Mouse (Mus musculus): ENCODE data around the gene Prrt4. TPM values are rescaled to one million over a fixed set of nuclear protein-coding genes. Genes with fewer than 3 reads are reported as not detected.
A peak's percentile ranks its signal among the peaks of the same experiment; 100 is the strongest.
"Not testable (repeated sequence)": the region's sequence is repeated elsewhere in the genome, so short reads cannot be mapped to it uniquely, and the experiment has no call there.

The Prrt4 gene
- not detected in 2 replicates for total RNA-seq (2015)
- not detected in 2 replicates for total RNA-seq (2017)

DNA sequence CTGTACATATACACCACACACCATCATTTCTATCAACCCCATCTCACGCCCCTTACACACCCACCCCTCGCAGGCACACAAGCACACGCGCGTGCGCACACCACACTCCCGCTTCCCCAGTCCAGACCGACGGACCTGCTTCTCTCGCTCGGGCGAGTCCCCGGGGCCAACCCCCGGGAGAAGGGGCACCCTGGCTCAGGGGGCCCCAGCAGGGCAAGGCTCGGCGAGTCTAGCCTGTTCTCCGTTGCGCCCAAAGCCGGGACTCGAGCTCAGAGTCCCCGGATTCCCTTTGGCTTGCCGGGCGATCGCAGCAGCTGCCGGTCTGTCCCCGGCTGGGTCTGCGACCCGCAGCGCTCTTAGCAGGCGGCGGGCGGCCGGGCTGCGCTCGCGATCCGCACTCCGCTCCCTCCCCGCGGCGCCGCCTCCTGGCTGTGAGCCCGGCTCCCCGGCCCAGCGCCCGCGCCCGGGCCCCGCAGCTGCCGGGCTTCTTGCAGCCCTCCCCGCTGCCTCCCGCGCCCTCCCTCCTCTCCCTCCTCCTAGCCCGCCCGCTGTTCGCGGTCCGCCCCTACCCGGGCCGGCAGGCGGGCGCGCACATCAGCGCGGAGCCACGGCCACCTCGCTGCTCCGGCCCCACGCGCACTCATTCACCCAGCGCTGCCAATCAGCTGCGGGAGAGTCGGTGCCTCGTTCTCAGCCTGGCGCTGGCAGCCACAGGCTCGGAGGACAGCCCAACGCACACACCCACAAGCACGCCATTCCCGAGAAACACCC lies at the start of gene Prrt4:
TSS of gene Prrt4 (minus strand) at position 697 of the 771 bp plus-strand sequence.
- peak; percentile 49 for ATAC-seq (replicated peaks; ENCODE audit: poor library complexity)

DNA sequence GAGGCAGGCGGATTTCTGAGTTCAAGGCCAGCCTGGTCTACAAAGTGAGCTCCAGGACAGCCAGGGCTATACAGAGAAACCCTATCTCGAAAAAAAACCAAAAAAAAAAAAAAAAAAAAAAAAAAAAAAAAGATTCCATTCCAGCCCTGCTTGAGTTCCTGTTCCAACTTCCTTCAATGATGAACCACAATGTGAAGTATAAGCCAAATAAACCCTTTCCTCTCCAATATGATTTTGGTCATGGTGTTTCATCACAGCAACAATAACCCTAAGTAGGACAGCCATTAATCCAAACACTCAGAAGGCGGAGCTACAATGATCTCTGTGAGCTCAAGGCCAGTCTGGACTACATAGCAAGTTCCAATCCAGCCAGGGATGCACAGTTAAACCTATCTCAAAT lies 38.3 kb upstream of the Prrt4 start:
- not testable (repeated sequence) for ATAC-seq (replicated peaks; ENCODE audit: poor library complexity)

GRCm38 (mm10) chr6:29215881-29216501 lies 36.6 kb upstream of the Prrt4 start, which contains the start of gene Impdh1:
Gene Impdh1 (minus strand): TSS chr6:29216364.
- peak; percentile 59 for ATAC-seq (replicated peaks; ENCODE audit: poor library complexity)

DNA sequence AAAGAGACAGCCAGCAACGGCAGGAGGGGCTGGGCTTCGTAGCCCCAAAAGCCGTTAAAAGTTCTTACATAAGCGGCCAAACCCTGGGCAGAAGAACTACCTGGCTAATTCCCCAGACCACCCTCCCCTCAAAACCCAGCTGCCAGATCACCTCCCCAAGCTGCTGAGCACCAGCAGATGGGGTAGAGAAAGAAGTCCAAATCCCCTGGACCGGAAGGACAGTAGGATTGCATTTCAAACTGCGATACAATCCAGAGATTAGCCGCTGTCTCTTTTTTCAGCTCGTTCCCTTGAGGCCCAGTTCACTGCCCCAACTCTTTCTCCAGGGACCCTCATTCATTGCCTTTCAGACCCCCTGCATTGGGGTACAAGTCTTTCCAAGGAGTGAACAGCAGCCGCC lies 35.8 kb upstream of the Prrt4 start:
- ATAC-seq (replicated peaks; ENCODE audit: poor library complexity) = no peak

DNA sequence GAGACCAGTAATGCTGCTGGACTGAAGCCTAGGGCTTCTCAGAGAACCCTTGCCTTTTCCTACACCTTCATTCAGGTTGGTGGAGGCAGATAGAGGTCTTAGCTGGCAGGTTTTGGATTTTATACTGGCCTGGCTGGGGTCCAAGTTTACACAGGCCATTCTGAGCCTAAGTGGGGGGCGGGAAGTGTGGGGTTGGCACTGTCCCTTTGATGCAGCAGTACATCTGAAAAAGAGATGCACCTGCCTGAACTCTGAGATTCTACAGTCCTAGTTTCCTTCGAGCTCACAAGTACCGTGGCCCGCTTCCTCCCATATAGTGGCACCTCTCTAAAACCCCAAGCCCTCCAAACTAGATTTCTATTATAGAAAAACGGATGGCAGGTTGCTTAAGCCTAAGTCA lies 35.4 kb upstream of the Prrt4 start:
- ATAC-seq (replicated peaks; ENCODE audit: poor library complexity) = no peak

GRCm38 (mm10) chr6:29214245-29214644 lies 34.9 kb upstream of the Prrt4 start:
- ATAC-seq (replicated peaks; ENCODE audit: poor library complexity) = no peak

- ATAC-seq (replicated peaks; ENCODE audit: poor library complexity) = no peak
These were observed 34.1 kb upstream of the Prrt4 start for GRCm38 (mm10) chr6:29213436-29213835.

DNA sequence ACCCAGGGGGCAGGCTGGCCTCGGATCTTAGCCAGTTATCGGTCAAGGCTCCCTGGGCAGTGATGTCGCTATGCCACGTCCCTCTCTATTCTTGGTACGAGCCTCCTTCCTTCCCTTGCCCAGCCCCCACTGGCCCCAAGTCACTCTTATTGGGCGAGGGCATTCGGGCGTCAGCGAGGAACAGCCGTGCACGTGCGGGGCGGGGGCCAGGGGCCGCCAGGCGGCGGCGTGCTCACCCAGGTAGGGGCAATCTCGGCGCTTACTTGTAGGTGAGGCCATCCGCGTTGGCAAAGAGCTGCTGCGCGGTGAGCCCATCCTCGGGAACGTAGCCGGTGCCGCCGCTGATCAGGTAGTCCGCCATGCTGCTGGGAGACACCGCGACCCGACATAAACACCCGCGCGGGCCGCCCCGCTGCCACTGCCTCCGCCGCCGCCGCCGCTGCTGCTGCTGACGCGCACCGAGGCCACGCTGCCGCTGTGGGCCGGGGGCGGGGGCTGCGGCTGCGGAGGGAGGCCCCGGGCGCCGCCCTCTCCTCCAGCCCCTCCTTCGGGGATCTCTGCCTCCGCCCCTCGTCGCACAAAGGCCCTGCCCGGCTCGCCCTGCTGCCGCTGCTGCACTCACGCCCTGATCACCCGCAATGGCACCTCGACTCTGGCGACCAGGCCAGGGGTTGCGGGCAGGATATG lies 32.6 kb upstream of the Prrt4 start:
- ATAC-seq (replicated peaks; ENCODE audit: poor library complexity) = peak; percentile 71

- no peak for ATAC-seq (replicated peaks; ENCODE audit: poor library complexity)
These were observed 31.8 kb upstream of the Prrt4 start for GRCm38 (mm10) chr6:29211146-29211545.

DNA sequence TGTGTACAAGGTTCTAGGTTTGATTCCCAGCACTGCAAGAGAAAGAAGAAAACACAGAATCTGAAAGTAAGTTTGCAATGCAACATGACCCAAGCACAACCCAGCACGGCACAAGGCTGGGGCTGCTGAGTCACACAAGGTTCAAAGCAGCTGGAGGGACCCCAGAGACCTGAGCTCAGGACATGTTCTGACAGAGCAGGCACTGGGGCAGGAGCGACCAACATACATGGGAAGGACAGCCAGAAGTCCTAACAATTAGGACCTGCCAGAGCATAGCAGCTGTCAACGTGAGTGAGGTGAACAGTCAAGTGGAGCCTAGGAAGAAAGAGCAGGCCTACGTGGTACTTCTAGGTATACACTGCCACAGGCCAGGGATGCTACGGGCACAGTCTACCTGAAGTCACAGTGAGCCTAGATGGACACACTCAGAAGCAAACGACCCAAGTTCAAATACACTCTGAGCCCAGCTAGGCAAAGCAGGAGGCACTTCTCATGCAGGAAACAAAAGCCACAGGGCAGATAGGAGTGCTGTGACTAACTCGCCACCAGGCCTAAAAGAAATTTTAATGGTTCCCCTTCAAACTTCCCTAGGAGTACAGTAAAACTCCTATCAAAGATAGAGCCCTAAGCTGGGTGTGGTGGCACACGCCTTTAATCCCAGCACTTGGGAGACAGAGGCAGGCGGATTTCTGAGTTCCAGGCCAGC lies 31.0 kb upstream of the Prrt4 start:
- ATAC-seq (replicated peaks; ENCODE audit: poor library complexity) = no peak

GRCm38 (mm10) chr6:29208178-29208577 lies 28.8 kb upstream of the Prrt4 start:
- no peak for ATAC-seq (replicated peaks; ENCODE audit: poor library complexity)

- ATAC-seq (replicated peaks; ENCODE audit: poor library complexity) = no peak
These were observed 27.6 kb upstream of the Prrt4 start for GRCm38 (mm10) chr6:29207017-29207416.

- no peak for ATAC-seq (replicated peaks; ENCODE audit: poor library complexity)
These were observed 26.6 kb upstream of the Prrt4 start for GRCm38 (mm10) chr6:29206006-29206405.

DNA sequence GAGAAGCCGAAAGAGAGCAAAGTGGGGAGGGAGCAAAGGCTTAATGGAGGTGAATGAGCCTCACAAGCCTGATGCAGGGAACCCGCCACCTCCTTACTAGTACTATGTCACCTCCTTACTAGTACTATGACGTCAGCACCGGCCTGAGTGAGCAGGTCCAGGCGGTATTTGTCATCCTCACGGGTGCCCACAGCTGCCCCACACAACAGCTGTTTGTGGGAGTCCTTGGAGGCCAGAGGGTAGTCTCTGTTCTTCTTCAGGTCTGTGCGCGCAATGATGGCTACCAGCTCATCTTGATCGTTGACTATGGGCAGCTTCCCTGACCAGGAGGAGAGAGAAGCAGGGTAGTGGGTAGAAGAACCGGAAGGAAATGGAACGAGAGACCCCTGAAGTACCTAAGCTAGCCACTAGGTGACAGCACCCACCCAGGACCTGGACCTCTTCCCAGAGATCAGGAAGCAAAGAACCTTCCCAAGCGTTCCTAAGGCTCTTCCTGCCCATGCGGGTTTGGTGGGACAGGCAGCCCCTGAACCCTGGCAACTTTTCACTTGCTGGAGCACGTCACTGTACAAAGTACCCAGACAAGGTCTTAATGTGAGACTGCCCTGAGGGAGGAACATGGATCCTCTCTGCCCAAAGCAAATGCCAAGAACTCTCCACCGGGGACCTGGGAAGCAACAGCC lies 25.7 kb upstream of the Prrt4 start:
- peak; percentile 60; the same call in 1 of the 2 replicates for ATAC-seq (replicated peaks; ENCODE audit: poor library complexity)

DNA sequence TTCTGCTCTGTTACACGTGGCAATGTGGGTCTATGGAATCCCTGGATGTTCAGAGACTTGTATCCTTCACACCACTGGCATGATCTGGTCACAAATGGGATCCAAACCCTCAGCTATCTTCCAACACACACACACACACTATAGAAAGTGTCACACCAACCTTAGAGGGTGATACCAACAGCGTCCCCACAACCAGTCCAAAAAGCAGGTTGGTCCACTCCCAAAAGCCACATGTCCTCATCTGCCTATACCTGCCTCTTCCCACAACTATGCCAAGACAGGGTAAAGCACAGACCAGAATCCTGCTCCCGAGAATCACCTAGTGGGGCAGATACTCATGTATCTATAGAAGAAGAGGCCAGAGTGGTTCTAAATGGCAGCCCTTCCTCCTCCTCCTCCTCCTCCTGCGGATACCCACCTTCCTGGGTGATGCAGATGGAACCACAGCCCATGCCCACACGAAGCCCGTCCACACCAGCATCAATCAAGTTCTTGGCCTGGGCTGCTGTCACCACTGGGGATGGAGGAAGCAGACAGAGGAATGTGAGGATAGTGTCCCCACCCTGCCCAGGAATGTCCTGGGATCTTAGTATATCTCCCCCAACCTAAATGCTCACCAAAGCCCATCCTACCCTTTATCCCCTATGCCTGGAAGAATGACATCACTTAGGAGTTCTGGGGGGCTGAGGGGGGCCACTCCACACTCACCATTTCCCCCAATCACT lies 24.6 kb upstream of the Prrt4 start:
- no peak for ATAC-seq (replicated peaks; ENCODE audit: poor library complexity)

GRCm38 (mm10) chr6:29203096-29203495 lies 23.7 kb upstream of the Prrt4 start:
- no peak for ATAC-seq (replicated peaks; ENCODE audit: poor library complexity)

DNA sequence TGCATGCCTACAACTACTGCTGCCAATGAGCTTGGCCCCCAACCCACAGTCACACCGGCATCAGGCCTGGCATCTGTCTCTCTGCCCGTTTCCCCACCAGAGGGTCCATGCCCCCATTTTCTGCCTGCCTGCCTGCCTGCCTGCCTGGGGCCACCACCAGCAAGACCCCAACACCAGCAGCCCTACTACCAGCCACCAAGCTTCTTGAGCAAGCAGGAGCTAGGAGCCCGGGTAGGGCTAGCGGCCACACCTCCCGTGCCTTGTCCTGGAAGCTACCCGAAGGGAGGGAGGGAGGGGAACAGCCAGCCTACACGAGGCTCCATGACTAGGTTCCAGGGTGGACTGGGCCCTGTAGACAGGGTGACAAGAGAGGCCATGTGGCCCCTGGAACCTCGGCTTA lies 22.6 kb upstream of the Prrt4 start:
- ATAC-seq (replicated peaks; ENCODE audit: poor library complexity) = no peak

DNA sequence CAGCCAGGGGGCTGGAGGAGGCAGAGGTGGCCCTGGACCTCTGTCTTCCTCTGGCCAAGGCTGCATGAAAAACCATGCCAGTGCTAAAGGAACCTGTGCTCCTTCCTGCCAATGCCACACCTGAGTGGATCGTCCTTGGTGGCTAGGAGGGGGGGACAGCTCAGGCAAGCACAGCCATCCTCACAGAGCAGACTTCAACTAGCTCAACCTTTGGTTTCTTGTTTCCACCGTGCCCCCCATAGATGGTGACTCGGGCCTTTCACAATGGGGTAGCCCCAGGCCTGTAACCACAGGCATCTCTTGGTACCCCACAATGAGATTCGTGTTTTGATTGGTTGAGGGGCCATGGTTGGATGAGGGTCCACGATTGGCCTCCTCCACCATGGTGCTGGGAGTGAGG lies 22.0 kb upstream of the Prrt4 start:
- ATAC-seq (replicated peaks; ENCODE audit: poor library complexity) = no peak

DNA sequence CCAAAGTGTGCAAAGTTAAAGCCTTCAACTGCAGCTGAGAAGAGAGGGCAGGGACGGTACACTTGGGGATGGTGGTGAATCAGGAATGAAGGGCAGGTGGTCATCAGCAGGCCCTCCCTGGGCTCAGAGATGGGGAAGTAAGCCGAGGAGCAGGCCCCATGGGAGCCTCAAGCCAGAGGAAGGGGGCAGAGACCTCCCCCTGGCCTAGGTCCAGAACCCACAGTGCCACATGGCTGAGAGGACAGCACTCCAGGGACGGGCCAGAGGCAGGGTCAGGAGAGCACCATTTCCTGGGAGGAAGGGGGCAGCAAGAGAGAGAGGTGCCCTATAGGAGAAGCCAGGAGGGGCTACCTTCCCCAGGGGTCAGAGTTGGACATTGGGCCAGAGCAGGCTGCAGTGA lies 21.1 kb upstream of the Prrt4 start:
- ATAC-seq (replicated peaks; ENCODE audit: poor library complexity) = no peak

Data from megakaryocyte progenitor cell, adult 5-6 weeks (primary cell).